Mouse (Mus musculus): ENCODE results near the gene Fam227b. TPM values are rescaled to one million over a fixed set of nuclear protein-coding genes. Genes with fewer than 3 reads are reported as not detected.

Gene Fam227b
- total RNA-seq, 2 experiments from 2014 or later = not detected

DNA sequence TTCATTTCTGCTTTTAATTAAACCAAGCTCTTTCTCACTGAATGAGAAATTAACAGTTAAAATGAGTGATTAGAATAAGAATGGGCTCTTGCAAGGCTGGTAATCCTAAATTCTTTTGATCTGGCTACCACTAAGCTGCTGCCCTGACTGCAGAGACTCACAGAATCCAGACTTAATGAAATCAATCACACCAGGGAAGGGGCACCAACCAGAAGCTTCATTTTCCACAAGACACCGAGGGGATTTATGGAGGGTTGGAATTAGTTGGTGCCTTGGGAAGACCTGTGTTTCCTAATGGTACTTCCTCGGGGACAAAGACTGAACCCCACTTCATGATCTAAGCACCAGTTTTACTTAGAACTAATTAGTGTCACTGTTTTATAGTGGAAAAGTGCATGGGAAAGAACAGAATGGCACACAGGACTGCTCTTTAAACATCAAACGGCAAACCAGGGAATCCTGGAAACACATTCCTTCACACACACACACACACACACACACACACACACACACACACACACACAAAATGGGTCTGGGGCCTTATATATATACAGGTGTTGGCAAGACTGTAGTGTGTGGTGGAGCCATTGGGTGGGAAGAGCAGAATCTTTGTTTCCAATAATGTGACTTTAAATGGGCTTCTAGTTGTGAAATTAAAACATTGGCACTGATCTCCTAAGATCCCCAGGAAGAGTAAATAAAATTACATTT, 135.9 kb downstream of the Fam227b start:
- DNase-seq = no peak
- intact Hi-C loops (cut with DNase I) = no loop called here

DNA sequence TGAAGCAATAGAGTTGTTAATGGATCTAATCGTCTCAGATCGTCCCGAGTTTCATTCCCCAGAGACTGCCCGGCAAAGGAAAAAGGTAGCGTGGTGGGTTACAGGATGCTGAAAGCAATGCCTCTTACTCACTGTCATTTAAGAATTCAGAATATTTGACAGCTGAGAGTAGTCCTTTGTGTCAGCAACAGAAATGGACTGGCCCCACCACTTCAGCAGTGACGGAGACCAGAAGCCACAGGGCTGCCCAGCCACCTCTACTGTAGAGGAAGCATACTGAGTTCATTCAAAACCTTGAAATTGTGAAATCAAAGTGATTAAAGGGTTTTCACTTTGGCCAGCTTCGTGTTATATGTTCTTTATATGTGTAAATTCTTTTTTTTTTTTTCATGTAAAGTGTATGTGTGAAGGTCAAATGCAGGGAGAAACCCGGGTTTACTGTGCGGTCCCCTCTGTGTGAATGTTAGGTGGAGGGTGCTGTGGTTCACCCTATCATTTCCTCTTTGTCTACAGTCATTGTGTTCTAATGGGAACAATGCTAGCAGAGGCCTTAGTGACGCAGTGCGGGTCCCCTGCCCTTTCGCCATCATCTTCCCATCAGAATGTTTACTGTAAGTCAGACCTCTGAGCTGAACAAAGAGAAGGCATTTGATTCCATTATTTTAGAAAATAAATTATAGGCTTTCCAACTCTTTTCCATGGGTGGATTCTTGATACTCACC, 136.7 kb downstream of the Fam227b start:
- no peak for DNase-seq
- intact Hi-C loops (cut with DNase I) = no loop called here

DNA sequence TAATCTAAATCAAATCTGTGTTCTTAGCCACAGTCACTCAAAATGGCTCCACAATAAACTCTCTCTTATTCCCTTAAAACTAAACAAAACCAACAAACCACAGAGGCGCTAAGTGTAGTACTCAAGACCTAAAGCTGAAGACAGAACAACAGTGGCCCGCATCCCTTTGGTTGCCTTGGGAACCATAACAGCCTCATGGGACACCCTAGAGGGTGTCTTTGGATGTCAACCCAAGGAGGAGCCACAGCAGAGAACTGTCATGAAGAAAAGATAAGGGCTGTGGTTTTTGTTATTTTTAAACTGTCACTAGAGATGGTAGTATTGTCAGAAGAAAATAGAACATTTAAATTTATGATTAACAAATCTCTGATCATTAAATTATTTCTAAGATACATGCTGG, 145.1 kb downstream of the Fam227b start:
- DNase-seq = no peak
- intact Hi-C loops (cut with DNase I) = loop anchor here (1.0 to 10.0 kb wide), 5 partner anchors 112 to 515 kb away; no protein-coding TSS in a partner anchor

DNA sequence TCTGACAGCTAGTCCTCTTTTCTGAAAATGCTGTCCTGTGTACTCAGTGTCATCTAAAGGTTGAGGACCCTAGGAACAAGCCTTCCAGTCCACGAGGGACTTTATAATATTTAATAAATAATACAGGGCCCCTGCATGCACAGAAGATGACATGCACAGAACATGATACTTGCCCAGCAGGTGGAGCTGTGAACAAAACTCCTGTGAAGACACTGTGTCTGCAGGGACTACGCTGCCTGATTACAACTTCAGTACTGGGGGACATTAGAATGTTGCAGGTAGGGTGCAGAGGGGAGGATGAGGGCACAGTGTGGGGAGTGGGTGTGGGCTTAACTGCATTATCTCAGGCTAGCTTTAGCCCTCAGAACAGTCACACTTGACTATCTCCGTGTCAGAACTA, 145.7 kb downstream of the Fam227b start:
- intact Hi-C loops (cut with DNase I) = loop anchor here (1.0 to 10.0 kb wide), 5 partner anchors 111 to 515 kb away; no protein-coding TSS in a partner anchor
- peak; percentile 68 to 74 for DNase-seq

DNA sequence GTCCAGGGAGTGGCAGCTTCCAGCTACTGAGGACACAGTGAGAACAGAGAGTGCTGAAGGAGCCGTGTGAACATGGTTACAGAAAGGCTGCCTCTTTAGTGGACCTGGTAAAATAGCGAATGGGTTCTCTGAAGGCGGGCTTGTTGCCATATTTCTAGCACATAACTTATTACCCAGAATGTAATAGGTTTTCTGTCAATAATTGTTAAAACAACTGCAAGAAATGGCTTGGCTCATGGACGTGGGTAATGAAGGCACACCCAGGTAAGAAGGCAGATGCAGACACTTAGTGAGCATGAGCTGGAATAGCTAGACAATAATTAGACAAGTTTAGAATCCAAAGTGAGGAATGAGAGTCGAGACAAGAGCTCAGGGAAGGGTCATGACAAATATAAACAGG, 149.5 kb downstream of the Fam227b start:
- intact Hi-C loops (cut with DNase I) = loop anchor here (10.0 kb wide), 1 partner anchor 107 kb away; no protein-coding TSS in a partner anchor
- no peak for DNase-seq

DNA sequence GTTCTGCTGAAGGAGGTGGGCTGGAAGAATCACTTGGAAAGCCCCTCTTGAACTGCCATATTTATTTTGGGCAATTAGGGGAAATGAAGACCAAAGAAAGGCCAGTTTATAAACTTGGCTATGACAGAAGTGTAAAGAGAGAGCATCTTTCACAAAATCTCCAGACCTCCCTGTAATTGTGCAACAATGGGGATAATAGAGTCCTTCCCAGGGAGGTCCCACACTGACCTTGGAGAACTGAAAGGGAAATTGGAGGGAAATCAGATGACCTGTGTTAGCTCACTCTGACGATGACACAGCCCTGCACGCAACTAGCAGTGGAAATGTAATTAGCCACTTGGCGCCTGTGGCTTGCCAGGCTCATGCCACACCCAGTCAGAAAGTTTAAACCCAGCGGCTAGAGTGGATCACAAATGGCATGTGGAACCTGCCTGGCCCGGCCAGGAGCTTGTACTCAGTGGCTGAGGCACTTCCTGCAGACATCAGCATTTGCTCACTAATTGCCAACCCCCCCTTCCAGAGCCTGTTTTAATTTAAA, 175.9 kb downstream of the Fam227b start:
- intact Hi-C loops (cut with DNase I) = no loop called here
- no peak for DNase-seq

DNA sequence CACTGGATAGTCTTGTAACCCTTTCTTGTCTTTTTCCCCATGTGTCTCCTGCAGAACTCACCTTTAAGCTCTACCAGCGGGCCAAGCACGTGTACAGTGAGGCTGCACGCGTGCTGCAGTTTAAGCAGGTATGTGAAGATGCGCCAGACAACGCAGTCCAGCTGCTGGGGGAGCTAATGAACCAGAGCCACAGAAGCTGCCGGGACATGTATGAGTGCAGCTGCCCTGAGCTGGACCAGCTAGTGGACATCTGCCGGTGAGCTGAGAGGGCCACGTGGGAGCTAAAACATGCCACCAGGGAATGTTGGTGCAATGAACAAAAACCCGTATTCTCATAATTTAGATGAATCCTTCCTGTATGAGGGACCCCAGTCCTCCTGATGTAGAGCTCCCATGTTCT, 176.6 kb downstream of the Fam227b start:
- no peak for DNase-seq
- intact Hi-C loops (cut with DNase I) = no loop called here

DNA sequence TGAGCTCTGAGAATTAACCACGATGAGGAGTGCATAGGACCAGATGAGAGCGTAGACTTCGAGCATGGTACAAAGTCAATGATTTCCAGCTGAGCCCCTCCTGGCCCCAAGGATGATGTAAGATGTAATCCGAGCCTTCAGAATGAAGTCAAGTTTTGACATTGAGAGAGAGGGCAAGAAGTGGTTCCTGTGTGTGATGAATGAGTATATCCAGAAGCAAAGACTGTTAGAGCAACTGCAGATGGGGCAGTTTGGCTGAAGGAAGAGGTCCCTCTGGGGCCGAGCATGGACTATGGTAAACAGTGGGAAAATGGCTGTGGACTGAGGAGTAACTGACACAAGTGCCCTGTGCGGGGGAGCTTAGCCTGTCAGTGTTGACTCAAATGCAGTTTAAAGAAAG, 178.6 kb downstream of the Fam227b start:
- intact Hi-C loops (cut with DNase I) = no loop called here
- DNase-seq = peak in 1 of 2 experiments; percentile 5

DNA sequence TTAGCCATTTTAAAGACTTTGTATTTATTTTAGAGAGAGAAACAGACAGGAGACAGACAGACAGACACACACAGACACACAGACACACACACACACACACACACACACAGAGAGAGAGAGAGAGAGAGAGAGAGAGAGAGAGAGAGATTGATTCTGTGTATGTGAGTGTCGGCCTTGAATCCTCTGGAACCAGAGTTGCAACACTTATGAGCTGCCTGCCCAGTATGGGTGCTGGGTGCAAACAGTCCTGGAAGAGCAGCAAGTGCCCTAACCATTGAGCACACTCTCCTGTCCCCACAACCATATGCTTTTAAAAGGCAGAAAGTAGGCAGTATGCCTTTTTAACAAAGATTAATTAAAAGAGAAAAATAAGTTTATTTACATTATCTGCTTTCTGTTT, 183.0 kb downstream of the Fam227b start:
- DNase-seq = no peak
- intact Hi-C loops (cut with DNase I) = no loop called here

DNA sequence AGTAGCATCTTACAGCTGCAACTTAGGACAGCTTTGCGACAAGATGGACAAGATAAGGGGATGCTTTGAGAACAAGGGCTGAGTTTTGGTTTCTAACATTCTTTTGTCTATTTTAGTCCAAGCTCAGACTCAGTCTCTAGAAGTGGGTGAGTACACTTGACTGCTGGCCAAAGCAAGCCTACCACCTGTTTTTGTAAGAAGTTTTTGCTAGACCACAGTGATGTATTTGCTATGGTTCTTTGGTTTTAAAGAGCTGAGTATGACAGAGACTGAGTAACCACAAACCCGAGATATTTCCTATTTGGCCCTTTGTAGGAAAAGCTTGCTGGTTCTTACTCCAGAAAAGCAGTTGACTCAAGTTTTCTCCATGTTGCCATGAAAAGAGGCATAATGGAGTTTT, 203.6 kb downstream of the Fam227b start:
- DNase-seq = no peak
- intact Hi-C loops (cut with DNase I) = no loop called here

DNA sequence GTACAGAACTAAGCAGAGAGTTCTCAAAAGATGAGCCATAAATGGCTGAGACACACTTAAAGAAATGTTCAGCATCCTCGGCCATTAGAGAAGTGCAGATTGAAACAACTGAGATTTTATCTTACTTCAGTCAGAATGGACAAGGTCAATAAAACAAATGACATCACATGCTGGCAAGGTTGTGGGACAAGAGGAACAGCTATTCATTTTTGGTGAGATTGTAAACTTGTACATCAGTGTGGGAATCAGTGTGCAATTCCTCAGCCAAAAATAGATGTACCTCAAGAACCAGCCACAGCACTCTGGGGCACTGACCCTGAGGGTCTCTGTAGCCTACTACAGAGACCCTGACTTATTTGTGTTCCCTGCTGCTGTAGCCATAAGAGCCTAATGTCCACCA, 208.5 kb downstream of the Fam227b start:
- intact Hi-C loops (cut with DNase I) = no loop called here
- no peak for DNase-seq

DNA sequence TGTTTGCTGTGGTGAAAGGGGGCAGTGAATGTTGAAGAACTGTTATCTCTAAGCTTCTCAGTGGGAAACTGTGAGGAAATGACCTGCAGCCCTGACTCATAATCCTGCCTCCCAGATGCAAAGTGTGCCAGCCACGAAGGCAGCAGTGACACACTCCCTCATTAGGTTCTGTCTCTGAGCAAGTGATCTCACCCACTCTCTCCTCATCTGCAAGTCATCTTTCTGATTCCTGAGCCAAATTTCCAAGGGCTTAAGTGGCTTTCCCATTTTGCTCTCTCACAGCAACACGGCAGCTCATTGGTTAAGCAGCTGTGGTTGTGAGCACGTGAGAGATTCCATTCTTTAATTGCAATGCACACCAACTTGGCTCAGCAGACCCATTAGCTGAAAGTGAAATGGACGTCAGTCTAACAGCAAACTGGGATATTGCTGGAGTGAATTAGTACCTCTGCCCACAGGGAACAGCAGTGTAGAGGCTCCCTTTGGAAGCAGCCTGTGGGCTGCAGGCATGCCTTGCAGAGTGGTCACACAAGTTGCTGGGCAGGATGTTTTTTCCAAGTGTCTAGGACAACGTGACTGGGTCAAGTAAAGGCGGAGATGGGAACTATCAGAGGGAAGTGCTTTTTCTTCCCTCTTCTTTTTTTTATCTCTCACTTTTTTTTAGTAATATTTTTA, 210.6 kb downstream of the Fam227b start:
- no peak for DNase-seq
- intact Hi-C loops (cut with DNase I) = no loop called here

DNA sequence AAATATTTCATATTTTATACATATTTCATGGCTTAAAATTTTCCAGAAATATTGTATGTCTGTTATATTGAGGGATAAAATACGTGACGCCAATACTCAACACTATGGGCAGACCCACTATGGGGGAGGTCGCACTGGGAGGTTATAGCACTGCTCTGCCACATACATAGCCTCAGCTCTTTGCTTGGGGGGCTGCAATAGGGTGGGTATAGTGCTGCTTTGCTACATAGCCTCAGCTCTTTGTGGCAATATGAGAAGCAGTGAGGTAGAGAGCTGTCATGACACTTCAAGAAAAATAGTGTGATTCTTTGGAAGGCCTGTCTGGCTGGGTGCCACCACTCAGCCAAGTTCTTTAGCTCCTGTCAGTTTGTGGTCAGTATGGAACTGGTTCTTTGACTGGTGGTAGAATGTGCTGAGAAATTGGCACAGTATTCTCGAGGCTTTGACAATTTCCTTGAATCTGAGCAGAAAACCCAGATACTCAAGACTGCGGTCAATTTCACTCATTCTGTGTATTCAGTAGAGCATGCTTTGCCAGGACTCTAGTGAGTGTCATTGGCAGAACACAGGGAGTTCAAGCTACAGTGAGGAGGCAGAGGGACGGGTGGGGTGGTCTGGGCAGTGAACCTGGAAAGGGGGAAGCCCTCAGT, 212.7 kb downstream of the Fam227b start:
- DNase-seq = no peak
- intact Hi-C loops (cut with DNase I) = no loop called here

DNA sequence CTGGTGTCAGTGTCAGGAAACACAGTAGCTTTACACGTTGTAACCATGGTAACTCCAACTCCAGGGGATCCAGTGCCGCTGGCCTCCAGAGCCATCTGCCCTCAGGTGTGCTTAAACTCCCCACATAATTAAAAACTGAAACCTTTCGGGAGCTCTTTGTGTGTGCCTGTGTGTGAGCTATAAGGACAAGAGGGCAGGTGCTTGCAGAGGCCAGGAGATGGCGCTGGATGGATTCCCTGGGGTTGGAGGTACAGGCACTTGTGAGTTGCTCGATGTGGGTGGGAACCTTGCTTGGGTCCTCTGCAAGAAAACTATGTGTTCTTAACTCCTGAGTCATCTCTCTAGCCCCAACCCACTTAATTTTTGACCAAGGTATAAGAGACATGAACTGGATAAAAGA, 215.4 kb downstream of the Fam227b start:
- intact Hi-C loops (cut with DNase I) = no loop called here
- no peak for DNase-seq

DNA sequence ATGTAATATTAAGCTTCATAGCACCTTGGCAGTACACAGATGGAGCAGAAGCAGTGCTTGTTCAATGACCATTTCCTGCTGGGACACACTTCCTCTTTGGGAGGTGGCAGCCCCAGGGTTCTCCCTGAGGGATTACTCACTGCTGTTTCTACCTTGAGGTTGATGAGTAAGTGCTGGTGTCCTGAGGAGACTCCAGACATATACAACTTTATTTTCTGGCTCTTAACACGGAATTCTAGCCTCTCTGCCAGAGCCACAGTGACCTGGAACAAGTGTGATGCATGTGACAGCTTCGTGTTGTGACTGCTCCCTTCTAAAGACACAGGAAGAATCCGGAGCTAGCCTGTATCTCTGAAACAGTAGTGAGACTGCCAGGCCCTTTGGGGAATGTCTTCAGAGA, 217.8 kb downstream of the Fam227b start:
- intact Hi-C loops (cut with DNase I) = no loop called here
- no peak for DNase-seq

Other genes with a start within 250 kb of the Fam227b start
- under 1 TPM; 0.64 to 0.81 TPM for gene Fgf7, start 117.3 kb downstream of the Fam227b start, total RNA-seq (2021)
- gene Dtwd1, start 137 bp upstream of the Fam227b start, total RNA-seq (2021) = 1 to 10 TPM; 4.9 to 6.4 TPM
- gene Gm17555, start 63.1 kb upstream of the Fam227b start, total RNA-seq (2021) = not detected